Mouse (Mus musculus) right cerebral cortex, adult 2 months (tissue): ENCODE data around the gene Mtap.

Source experiments
- DNase-seq, 2 experiments: peaks; one replicate each; pipeline ENCODE4 v3.0.0; 2021 to 2022; ENCODE audit warnings: low spot score in 2 of 2

The Mtap gene

GRCm38 (mm10) chr4:89136906-89137541 is at the start of gene Mtap:
TSS of gene Mtap (plus strand) at chr4:89137122.
- peak; percentile 80 for DNase-seq

- DNase-seq: no peak
Observed at GRCm38 (mm10) chr4:89089110-89089509, 47.8 kb upstream of the Mtap start.

DNA sequence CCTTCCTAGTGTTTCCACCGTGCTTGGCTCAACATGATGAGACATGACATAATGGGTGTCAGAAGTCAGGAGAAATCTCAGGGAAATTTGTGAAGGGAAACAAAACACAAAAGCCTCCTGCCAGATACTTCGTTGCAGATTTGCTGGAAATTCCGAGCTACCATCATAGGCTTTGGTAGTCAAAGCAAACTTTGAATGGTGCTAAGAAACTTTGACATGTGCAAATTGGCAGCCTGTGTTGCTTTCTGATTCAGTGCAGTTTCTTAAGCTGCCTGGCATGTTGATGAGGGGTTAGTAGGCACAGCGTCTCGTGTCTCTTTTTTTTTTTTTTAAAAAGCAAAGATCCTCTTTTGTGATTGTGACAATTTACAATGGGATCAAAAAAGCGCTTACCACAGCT is 46.7 kb upstream of the Mtap start:
- DNase-seq: no peak

- no peak for DNase-seq
Observed at GRCm38 (mm10) chr4:89092153-89092552, 44.8 kb upstream of the Mtap start.

DNA sequence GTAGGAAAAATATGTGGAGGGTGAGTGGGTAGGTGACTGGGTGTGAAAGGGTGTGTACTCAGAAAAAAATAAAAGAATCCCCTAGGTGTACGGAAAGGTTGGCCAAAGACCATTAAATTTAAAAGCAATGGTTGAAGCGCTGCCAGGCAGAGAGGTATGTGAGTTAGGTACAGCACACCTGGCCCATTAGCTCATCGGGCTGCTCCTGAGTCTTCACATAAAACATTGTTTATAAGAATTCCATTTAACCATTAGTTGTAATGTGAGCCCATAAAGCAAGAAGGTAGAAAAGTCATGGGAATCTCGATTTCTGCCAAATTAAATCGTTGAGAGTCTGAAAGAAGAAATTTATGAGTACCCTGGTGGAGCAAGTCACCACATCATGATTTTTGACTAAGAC is 42.1 kb upstream of the Mtap start:
- DNase-seq: no peak

- no peak for DNase-seq
Observed at GRCm38 (mm10) chr4:89098261-89098660, 38.7 kb upstream of the Mtap start.

GRCm38 (mm10) chr4:89101276-89101675 is 35.6 kb upstream of the Mtap start:
- no peak for DNase-seq

- no peak for DNase-seq
Observed at GRCm38 (mm10) chr4:89102283-89102682, 34.6 kb upstream of the Mtap start.

- no peak for DNase-seq
Observed at GRCm38 (mm10) chr4:89105486-89105885, 31.4 kb upstream of the Mtap start.

- no peak for DNase-seq
Observed at GRCm38 (mm10) chr4:89106505-89106904, 30.4 kb upstream of the Mtap start.

DNA sequence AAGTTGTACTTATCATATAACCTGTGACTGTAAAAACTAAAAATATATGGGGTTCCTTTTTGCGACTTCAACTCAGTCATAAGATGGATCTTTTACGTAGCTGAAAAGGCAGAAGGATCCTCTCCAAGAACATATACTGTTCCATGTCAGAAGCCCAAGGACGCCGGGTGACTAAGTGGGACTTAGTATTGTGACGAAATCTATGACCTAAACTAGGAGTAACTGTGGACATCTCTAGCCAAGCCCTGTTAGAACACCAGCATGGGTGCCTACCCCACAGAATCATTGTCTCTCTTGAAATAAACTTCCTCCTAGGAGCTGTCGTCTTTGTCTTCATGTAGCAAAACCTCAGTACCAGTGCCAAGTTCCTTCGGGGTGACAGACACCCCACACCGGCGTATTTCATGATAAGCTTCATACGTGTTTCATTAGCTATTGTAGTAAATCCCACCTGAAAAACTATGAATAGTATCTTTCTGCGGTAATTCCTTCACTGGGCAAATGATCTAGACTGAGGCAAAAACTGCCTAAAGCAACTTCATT is 24.7 kb upstream of the Mtap start:
- DNase-seq: no peak

- no peak for DNase-seq
Observed at GRCm38 (mm10) chr4:89112782-89113181, 24.1 kb upstream of the Mtap start.

DNA sequence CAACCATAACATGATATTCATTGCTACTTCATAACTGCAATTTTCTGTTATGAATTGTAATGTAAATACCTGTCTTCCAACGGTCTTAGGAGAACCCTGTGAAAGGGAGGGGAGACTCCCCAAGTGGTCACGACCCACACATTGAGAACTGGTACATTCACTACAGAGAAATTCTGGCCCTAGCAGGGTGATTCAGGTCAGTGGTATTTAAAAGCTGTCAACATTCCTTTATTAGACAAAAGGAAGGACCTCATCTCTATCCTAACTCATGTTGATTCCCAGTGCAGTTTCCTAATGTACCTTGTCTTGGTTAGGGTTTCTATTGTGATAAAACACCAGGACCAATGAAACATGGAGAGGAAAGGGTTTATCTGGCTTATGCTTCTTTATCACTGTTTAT is 20.9 kb upstream of the Mtap start:
- no peak for DNase-seq

GRCm38 (mm10) chr4:89119900-89120299 is 17.0 kb upstream of the Mtap start:
- no peak for DNase-seq

DNA sequence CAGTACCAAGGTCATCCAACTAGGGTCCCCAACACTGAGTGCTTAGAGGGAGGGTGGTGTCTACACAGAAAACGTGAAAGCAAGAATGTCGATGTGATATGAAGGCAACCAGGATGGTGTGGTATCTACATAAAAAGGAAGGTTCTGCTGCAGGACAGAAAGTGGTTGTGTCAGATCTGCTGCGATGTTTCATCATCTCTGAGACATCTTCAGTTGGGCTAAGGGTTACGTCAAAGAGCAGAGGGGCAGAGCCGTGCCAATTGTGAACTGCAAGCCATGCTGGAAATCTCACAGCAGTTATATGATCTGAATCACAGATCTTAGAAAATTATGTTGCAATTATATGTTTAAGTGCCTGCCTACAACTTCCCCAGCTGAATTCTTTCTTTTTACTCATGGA is 16.6 kb upstream of the Mtap start:
- DNase-seq: no peak

DNA sequence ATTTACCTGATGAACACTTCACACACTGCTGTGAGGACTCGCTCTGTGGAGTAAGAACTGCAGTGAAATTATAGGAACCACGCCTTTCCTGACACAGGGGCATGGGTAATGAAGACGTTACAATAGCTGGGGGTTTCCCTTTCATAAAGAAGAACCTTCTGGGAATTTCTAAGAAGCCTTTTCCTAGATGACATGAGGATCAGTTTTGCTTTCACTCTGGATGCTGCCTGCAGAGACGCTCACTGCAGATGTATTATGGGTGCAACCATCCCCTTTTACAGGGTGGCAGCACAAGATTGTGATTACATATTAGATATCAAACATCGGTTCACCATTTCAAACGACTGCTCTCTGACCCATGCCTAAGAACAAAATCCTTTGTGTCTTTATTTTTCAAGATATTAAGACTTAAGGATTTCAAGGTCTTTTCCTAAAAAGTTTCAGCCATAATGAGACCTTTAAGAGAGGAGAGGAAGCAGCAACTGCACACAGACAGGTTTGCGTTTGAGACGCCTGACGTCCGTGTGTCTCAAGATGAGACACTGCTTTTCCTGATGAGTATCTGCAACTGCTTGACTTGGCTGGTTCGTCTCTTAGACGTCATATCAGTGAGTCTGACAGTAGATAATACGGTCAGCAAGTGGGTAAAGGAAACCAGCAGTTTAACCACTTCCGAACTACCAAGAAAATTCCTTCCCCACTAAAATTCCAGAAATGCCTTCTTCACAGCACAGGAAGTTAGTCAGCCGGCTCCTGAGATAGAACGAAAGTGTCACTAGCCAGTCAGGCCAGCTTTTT is 13.3 kb upstream of the Mtap start:
- no peak for DNase-seq

DNA sequence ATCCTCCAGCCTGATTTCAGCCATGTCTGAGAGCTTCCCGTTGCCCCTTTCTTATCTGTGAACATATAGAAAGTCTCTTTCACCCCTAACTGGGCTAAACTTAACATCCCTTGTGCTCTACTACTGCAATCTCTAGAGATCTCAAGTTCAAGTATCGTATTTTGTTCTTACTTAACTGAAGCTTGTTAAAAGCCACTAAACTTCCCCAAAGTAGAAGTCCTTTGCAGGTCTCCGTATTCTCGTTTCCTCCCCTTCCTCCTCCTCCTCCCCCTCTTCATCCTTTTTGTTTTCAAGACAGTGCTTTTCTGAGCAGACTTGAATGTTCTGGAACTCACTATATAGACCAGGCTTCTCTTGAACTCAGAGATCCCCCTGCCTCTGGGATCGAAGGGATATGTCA is 9.2 kb upstream of the Mtap start:
- DNase-seq: no peak

DNA sequence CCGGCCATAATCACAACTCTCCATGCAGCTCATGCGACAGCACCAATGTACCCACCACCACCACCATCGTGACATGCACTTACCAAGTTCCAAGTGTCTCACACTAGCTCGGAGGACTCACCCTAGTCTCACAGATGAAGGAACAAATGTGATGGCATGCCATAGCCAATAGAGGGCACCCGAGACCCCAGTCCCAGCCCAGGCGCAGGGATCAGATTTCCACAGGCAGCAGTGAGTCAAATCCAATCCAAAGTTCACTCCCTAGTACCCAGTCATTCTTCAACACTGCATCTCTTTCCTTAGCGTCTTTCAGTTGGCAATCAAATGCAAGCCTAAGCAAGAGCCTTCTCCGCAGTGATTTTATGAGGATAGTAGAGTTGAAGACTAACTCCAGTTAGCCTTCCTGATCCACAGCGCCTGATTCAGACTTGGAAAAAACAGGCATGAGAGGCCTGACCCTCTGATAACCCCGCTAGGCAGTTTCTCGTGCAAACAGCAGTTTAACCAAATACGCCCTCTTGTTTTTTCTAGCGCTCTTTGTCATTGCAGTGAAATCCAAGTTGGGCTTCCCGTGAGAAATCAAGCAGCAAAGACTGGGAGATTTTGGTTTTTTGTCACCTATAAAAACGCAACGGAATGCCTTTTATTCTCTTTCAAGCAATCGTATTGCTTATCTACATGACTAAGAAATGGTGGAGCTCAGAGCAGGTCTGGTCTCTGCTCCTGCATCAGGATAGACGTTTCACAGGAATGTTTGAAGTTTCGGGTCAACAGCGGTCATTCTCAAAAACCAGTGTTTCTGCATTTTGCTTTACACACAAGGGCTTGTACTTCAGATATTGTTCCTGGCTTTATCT is 8.6 kb upstream of the Mtap start:
- DNase-seq: peak in 1 of 2 experiments; percentile 26

- no peak for DNase-seq
Observed at GRCm38 (mm10) chr4:89128937-89129277, 8.0 kb upstream of the Mtap start.

GRCm38 (mm10) chr4:89129311-89129913 is 7.5 kb upstream of the Mtap start:
- peak; percentile 70 to 74 for DNase-seq

- DNase-seq: no peak
Observed at GRCm38 (mm10) chr4:89131795-89132194, 5.1 kb upstream of the Mtap start.

DNA sequence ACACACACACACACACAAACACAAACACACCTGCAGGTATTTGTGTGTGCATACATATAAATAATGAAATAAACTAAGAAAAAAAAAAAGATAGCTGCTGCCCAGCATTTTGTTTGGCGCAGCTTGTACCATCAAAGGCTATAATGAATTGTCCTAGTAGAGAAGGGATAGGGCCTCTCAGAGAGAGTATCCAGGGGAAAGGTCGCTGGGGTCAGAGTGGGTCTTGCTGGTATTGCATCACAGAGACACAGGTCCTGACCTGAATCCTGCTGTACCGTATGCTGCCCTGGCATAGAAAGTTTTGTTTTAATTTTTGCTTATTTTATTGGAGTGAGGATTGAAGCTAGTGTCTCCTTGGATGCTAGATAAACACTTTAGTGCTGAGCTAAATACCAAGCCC is 566 bp upstream of the Mtap start:
- DNase-seq: no peak
